Mouse (Mus musculus) cerebellum, adult 11-12 months (tissue): ENCODE data around the gene Dppa5a.
A peak's percentile ranks its signal among the peaks of the same experiment; 100 is the strongest.
"Not testable (repeated sequence)": the region's sequence is repeated elsewhere in the genome, so short reads cannot be mapped to it uniquely, and the experiment has no call there.

ENCODE experiments used
- DNase-seq: peaks from one replicate; pipeline ENCODE4 v3.0.0; 2022

Dppa5a gene

DNA sequence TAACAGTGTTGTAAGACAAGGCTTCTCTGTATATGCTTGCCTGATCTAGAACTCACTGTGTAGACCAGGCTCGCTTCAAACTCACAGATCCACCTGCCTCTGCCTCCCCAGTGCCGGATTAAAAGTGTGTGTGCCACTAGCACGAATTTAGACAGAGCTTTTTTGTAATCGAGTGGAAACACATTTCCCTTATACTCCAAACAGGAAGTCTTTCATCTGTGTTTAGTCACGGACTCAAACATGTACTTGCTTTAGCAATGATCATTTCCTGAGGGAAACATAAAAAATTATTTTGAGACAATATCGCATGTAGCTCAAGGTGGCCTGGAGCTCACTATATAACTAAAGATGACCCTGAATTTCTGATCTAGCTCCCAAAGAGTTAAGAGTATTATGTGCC lies 4.6 kb downstream of the Dppa5a start:
- no peak for DNase-seq

DNA sequence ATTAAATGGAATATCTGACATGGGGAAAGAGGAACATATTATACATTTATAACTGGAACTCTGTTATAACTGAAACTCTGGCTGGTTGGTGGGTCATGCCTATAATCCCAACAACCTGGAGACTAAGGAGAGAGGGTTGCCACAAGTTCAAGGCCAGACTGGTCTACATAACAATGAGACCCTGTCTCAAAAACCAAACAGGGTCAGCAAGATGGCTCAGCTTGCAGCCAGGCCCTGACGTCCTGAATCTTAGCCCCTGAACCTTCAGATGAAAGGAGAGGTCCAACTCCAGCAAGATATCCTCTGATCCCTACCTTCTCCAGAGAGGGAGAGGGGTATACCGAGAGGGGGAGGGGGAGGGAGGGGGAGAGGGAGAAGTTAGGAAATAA lies 7.5 kb downstream of the Dppa5a start:
- no peak for DNase-seq

DNA sequence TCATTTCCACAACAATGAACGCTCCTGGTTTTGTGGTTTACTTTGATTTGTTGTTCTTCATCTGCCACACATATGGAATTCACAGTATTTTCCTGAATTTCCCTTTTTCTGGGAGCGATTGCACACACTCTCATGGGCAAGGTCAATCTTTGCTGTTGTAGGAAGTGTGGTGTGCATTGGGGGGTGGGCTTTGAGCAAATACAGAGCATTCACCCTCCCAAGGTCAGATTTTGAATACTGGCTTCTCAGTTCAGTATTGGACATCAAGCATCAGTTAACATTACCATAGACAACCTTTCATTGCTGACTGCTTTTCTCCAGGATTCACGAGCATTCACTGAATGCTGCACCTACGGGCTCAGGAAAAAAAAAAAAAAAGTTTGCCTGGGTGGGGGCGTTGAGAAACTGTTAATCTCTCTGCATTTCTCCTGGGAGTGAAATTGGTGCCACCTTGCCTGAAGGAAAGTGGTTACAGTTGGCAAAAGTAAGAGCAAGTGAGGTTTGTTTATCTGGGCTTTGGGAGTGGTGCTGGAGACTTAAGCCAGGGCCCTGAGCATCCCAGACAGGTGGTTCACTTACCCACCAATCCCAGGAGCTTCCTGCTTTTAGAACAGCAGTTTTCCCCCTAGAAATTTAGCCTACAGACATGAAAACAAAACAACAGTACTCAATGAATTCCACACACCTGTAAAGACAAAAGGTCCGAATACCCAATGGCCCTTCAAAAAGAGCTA lies 8.1 kb downstream of the Dppa5a start:
- DNase-seq: no peak

DNA sequence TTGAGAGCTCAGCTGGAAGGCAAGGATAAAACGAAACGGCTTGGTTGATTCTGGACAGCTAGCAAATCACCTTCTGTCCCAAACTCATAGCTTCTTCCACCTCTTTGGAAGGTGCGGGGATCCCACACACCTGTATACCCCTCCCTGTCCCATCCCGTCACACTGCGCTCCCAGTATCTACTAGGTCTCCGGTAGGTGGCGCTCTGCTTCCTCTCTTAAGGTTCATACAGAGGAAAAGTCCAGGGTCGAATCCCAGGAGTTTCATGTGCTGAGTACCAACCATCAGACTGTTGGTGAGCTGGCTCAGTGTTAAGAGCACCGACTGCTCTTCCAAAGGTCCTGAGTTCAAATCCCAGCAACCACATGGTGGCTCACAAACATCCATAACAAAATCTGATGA lies 9.9 kb downstream of the Dppa5a start:
- peak; percentile 18 for DNase-seq

DNA sequence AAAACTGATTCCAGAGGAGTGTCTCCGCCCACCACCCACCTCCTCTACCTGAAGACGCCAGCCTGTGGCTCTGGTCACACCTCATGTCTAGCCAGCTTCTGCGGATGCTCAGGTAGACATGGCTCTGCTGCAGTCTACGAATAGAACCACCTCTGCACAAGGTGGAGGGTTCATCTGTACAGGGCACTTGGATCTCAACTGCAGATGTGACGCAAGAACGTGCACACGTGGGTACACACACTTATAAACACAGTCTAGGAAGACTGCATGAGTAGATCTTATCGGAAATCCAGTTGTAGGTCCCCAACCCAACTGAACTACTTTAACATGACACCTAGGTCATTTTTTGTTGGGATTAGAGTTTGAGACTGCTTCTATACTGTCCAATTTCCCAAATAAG lies 12.4 kb downstream of the Dppa5a start, which contains the start of gene Gsta2:
TSS of gene Gsta2 (minus strand) at position 178 of the 400 bp plus-strand sequence.
- no peak for DNase-seq

DNA sequence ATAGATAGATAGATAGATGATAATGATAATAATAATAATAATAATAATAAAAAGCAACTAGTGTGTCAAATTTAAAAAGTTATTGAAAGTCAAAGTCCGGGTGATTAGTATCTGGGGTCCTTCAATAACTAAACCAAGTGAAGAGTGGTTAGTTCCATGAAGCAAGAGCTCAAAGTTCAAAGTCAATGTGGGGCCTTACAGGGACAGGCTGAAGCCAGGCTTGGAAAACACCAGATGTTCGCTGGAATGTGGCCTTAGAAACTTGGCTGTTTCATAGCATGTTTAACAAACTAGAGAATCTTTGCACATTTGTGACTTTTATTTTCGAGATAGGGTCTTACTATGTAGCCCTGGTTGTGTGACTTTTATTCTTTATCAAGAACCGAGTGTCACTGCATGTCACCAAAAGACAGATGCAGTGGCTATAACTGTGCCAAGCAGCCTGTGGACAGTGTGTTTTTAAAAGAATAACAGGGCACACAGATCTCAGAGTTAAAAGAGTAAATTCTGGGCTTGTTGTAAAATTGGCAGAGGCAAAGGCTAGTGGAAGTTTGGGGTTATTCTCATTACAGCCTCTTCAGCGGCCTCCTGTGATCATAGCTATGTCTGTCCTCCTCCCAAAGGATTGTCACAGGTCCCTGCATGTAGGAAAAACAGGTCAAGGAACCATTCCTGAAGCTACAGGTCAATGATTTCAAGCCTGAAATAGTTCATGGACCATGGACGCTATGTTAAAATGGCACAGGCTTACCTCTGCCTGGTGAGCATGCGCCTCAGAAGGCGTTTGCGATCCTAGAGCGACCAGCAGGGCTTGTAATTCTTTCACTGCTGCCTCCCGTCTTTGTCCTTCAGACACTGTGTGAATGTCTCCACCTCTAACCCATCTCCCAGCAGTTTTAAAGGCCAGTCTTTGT lies 13.1 kb downstream of the Dppa5a start:
- no peak for DNase-seq

DNA sequence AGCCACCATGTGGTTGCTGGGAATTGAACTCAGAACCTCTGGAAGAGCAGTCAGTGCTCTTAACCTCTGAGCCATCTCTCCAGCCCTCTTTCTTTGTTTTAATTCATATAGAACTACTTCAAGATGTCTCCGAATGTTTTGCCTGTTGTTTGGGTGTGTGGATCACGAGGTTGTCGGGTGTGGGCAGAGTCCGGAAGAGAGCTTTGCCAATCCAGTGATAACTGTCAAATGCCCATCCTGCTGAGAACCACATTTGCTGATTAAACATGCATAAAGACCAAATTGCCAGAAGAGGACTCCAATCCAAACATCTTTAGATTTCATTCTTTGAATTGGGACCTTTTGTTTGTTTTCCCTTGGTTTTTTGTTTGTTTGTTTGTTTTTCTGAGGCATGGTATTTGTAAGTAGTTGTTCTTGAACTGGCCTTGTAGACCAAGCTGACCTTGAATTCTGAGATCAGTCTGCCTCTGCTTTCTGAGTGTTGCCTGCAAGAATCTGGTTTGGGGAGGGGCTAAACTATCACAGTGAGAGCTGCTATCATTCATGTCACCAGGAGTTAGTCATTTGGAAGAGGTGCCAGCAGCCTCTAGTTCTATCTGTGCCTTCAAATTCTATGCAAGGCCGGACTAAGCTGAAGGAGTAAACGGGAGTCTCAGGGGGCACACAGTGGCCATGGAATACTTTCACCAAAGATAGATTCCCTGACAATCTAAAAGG lies 16.3 kb downstream of the Dppa5a start:
- DNase-seq: no peak

DNA sequence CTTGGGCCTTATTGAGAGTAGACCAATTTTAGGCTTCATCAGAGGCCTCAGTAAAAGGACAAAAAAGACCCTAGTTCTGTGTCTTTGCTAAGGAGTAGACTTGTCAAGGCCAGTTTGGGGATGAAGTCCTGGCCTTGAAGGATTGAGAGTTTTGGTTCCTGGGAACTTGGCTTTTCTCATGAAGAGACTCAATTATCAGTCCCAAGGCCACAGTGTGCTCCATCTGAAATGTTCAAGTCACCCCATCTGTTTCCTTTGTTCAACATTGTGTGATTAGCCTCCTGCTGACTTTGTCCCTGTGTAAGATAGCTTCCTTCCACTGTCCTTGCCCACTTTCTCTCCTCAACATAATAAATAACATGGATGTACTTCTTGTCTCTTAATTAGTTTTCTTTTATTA lies 18.0 kb downstream of the Dppa5a start:
- DNase-seq: not testable (repeated sequence)

DNA sequence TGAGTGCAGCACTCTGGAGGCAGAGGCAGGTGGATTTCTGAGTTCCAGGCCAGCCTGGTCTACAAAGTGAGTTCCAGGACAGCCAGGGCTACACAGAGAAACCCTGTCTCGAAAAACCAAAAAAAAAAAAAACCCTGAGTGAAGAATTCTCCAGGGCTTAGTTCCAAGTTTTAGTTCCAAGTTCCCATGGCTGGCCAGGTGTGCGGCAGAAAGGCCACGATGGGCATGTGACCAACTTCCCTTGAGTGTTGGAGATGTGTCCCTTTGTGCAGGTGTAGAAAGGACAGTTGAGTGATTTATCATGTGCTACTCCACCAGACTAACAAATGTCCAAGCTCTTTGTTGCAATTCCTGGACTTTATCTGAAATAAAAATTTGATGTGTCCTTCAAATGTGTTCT lies 18.8 kb downstream of the Dppa5a start:
- DNase-seq: not testable (repeated sequence)

DNA sequence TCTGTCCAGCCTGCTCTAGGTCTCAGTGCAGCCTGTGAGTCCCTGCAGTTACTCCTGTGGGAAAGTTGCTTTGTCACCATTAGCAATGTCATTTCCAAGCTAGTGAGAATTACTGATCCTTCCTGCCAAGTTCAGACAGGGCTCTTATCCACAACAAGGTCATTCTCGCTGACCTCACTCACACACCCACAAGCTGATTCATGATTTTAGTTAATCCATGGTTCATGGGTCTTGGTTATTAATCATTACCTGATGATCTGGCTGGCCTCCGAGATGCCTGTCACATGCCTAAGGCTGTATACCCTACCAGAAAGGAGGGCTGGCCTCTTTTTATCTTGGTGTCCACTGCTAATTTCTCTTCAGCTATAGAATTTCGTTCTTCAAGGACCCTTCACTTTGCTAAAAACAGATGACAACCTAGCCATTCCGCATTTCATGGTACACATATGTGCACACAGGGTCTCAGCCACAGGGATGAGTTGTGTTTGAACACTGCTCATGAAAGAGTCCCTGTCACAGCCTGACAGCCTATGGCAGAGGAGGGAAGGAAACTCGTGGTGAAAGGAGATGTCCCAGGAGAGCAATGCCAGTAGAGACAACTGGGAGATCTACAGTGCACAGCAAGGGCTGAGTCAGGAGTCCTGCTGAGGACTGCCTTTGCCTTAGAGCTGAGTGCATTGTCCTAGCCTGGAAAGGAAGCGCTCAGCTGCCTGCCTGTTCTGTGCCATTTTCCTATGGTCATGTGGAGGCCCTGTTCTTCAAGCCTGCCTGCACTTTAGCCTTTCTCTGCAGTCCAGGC lies 19.6 kb downstream of the Dppa5a start:
- not testable (repeated sequence) for DNase-seq

DNA sequence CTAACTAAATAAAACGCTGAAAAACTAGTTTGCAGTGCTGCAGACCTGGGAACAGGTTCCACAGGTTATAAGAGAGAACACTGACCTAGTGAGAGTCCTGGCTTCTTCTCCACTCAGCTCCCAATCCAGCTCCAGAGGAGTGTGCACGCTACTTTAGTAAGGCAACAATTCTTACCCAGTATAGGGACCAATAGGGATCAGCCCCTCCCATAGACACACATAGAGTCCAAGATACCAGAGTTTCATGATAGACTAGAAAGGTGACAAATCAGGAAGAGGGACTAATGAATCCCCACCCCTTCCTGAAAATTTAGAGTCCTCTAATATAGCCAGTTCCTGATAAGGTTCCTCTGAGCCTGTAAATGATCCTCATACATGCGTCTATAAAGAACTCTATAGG lies 21.0 kb downstream of the Dppa5a start:
- no peak for DNase-seq

DNA sequence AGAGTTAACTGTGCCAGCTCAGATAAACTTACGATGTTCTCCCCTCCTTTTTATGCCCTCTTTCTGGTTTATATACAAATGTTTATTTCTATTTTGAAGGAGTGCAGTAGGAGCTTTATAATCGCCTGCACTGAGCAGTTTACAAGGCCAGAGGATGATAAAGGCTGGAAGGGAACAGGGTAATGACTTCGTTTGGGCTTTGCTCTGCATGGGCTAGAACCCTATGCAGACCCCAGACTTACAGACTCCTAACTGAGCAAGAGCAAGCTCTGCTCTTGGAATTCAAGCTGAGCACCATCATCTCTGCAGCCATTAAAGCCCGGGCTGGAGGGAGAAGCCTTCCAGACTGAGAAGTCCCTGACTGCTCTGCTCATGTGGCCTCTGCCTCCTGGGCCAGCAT lies 22.7 kb downstream of the Dppa5a start:
- not testable (repeated sequence) for DNase-seq

DNA sequence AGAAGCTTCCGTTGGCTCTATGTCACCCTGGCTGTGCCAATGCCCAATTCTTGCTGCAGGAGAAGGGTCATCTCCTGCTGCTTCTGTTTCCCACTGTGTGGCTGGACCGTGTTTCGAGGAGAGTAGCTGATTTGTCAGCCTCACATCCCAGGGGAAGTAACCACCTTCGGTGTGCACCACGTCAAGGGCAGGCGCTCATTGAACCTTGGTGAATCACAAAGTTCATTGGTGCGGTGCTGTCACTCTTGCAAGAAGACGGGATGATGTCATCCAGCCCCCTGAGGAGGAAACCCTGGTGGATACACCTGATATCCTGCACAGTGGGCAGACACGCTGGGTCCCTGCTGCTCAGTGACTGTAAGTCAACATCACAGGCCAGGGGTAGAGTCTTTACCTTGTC lies 24.9 kb downstream of the Dppa5a start:
- DNase-seq: not testable (repeated sequence)

DNA sequence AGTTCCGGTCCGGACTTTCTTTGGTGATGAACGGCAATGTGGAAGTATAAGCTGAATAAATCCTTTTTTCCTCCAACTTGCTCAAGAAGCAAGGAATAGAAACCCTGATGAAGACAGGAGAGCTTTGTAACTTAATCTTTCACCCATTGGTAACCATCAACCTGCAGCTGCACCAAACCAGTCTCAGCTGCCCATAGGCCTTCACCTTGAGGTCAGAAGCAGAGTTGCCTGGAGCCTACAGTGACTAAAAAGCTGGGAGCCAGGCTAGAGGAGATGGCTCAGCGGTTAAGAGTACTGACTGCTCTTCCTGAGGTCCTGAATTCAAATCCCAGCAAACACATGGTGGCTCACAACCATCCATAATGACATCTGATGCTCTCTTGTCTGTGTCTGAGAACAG lies 25.5 kb downstream of the Dppa5a start:
- not testable (repeated sequence) for DNase-seq

DNA sequence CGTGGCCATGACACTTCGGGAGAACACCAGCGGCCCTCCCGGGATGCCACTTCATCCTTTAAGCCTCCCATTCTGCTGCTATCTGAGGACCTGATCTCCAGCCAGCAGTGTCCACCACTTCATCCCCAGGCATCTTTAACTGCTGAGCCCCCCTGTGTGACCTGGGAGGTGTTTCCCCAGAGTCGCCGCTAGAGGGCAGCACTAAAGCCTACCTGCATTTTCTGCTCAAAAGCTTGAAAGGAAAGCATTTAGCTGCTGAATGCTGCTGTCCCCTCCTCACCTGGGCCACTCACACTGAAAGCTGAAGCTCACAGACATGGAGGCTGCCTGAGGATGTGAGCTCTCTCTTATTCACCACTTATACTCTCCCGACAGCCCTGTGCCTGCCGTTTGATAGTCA lies 27.7 kb downstream of the Dppa5a start:
- DNase-seq: not testable (repeated sequence)

DNA sequence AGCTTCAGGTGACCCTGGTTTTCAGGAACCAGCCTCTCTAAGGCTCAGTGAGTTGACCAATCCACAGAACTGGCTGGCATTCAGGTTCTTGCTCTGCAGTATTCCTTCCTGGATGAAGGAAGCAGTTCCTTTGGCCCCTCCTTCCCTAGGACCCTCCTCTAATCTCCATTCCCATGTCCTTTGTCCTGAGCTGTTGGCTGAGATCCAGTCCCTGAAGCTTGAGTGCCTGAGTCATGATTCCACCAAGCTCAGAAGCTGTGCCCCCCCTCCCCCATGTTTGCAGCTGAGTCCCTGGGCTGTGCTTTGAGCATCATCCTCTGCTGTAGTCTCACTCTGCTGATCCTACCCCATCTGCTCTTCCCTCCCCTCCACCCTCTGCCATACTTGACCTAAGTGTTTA lies 30.9 kb downstream of the Dppa5a start:
- not testable (repeated sequence) for DNase-seq

DNA sequence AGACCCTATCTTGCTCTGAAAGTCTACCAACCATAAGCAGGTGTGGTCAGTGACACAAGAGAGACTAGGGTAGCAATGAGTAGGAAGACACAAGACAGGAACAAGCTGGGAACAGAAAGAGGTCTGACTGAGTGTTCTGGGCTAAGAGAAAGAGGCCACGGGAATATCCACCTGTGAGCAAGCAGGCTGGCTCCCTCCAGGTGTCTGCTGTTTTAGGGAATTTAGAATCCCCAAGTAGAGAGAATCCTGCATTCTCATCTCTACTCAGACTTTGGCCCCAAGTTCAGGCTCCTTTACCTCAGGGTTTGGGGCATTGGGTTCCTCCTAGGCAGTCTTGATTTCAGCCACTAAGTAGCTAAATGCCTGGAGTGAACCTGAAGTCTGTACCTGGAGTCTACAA lies 40.7 kb downstream of the Dppa5a start, which contains the start of gene Omt2b:
TSS of gene Omt2b (plus strand) at position 301 of the 400 bp plus-strand sequence.
- not testable (repeated sequence) for DNase-seq

DNA sequence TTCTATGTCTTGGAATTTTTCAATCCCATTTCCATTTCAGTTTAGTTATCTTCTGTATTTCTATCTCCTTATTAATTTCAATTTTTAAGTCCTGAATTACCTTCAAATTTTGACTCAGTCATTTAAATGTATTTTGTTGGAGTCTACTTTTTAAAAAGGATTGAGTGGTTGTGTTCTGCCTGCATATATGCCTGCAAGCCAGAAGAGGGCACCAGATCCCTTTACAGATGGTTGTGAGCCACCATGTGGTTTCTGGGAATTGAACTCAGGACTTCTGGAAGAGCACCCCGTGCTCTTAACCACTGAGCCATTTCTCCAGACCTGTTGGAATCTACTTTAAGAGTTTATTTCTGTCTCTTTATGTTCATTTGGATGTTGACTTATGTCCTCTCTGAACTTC lies 48.5 kb downstream of the Dppa5a start:
- DNase-seq: no peak
